8 mouse cellular contexts compared by ENCODE assay signal in the genomic region with DNA sequence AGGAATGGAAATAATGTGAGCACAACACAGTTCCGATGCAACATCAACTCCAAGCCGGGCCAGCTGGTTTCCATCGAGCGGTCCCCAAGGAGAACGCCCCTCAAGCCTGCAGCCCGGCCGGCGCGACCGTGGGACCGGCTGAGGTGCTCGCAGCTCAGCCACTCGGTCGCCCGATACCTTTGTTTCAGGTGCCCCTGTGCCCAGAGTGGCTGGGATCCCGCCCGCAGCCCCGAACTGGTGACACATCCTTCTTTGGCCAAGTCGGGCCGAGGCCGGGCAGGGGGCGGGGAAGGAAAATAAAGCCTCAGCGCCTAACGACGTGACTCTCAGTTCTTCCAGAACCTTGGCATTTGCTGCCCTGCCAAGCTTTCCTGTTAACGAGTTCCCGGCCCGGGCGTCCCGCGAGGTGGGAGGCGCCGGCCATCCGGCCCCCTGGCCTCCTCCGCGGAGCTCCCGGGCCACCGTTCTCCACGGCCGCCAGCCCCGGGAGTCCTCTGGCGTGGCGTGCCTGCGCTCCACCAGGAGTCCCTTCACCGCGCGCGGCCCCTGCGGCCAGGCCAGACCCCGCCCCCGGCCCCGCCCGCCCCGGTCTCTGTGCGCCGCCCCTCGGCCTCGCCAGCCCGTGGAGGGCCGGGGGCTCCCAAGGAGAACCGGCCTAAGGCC. TPM values are rescaled to one million over a fixed set of nuclear protein-coding genes. Genes with fewer than 3 reads are reported as not detected.
DNase-seq lines count a peak whose midpoint lies in the region; ATAC-seq and TF ChIP-seq lines count a peak whose summit lies in the region.

No protein-coding gene starts in this region.

- WGBS in hindbrain, embryonic 16.5 days = under 1% methylated on average over 43 of the region's 61 CpGs
- under 1% methylated on average over 58 of the region's 61 CpGs for WGBS in liver, embryonic 14.5 days (ENCODE audit: insufficient replicate concordance)

- no peak for TF ChIP-seq CTCF in MEL (IDR thresholded peaks at IDR 0.05 in 2 of 3, conservative IDR thresholded peaks at IDR 0.05 in 1 of 3; ENCODE audit: control insufficient read depth in 1 of 3, insufficient read depth in 1 of 3, low read depth in 2 of 3, low read length in 3 of 3, poor library complexity in 1 of 3, severe bottlenecking in 1 of 3)
- TF ChIP-seq CTCF in liver, embryonic 14.5 days (IDR thresholded peaks at IDR 0.05; ENCODE audit: low read depth) = no peak

- DNase-seq in 416B (ENCODE audit: low read depth) = peak; percentile 75
- peak; percentile 67 for DNase-seq in MEL (ENCODE audit: low read depth, low spot score)
- DNase-seq in cerebellum, postnatal 10 days = peak; percentile 88 to 90
- peak; percentile 36 to 39 for DNase-seq in frontal cortex, postnatal 25 days (ENCODE audit: low spot score in 2 of 2)
- peak in 1 of 3 experiments; percentile 32 for DNase-seq in liver, embryonic 14.5 days (ENCODE audit: low read depth in 3 of 3, low spot score in 3 of 3)
- peak; percentile 16 to 30 for DNase-seq in natural killer cell, adult 2 months (ENCODE audit: low spot score in 2 of 2)
- DNase-seq in urinary bladder, postnatal 36 days (ENCODE audit: low spot score in 2 of 2) = peak; percentile 73 to 80

- H3K4me2 ChIP-seq in hindbrain, embryonic 16.5 days (ENCODE audit: low read length) = peak overlapping the region; percentile 61
- H3K4me2 ChIP-seq in liver, embryonic 14.5 days (ENCODE audit: low read depth) = peak overlapping the region; percentile 96

- peaks cover 9 to 12% of the 10 kb centered on the region in 2 experiments; a peak in 2 of 4 replicates for H3K4me1 ChIP-seq in MEL (ENCODE audit: control insufficient read depth in 1 of 2, insufficient read depth in 2 of 2, low read length in 2 of 2)
- H3K4me1 ChIP-seq in hindbrain, embryonic 16.5 days (ENCODE audit: control insufficient read depth, insufficient read depth, low read depth, low read length) = peaks cover 16% of the 10 kb centered on the region
- H3K4me1 ChIP-seq in liver, embryonic 14.5 days (replicated peaks; ENCODE audit: control insufficient read depth in 2 of 2, insufficient read depth in 2 of 2, low read length in 1 of 2) = peaks cover 3 to 15% of the 10 kb centered on the region in 2 experiments; a peak in 3 of 4 replicates

- H3K79me2 ChIP-seq in MEL (ENCODE audit: control insufficient read depth, insufficient read depth, low read length, poor library complexity) = no peaks in the 10 kb centered on the region

- TF ChIP-seq EP300 in MEL (IDR thresholded peaks at IDR 0.05; ENCODE audit: low read depth in 1 of 2, low read length in 2 of 2) = no peak
- no peak for TF ChIP-seq EP300 in liver, embryonic 14.5 days (IDR thresholded peaks at IDR 0.05; ENCODE audit: low read depth)

- H3K27ac ChIP-seq in MEL (ENCODE audit: control insufficient read depth, low read depth, low read length) = no peak overlapping the region
- peak overlapping the region; percentile 96 for H3K27ac ChIP-seq in hindbrain, embryonic 16.5 days (ENCODE audit: low read depth, low read length)
- H3K27ac ChIP-seq in liver, embryonic 14.5 days = no peak overlapping the region

- peak; percentile 96 for ATAC-seq in hindbrain, embryonic 16.5 days
- ATAC-seq in liver, embryonic 14.5 days (ENCODE audit: insufficient read depth) = peak; percentile 95

- H3K27me3 ChIP-seq in MEL (ENCODE audit: control insufficient read depth in 1 of 2, insufficient read depth in 2 of 2, low read length in 2 of 2) = no peaks in the 10 kb centered on the region
- no peaks in the 10 kb centered on the region for H3K27me3 ChIP-seq in hindbrain, embryonic 16.5 days (replicated peaks; ENCODE audit: control insufficient read depth, insufficient read depth, low read length)
- no peaks in the 10 kb centered on the region; the same call in 1 of the 2 replicates for H3K27me3 ChIP-seq in liver, embryonic 14.5 days (ENCODE audit: control insufficient read depth, insufficient read depth, low read length)

- H3K9me3 ChIP-seq in MEL (replicated peaks; ENCODE audit: insufficient read depth, low read length) = no peaks in the 10 kb centered on the region
- no peaks in the 10 kb centered on the region for H3K9me3 ChIP-seq in hindbrain, embryonic 16.5 days (ENCODE audit: control insufficient read depth, low read length)
- no peaks in the 10 kb centered on the region for H3K9me3 ChIP-seq in liver, embryonic 14.5 days (ENCODE audit: control insufficient read depth, low read length)

- TF ChIP-seq POLR2A in MEL (IDR thresholded peaks at IDR 0.05; ENCODE audit: control insufficient read depth in 1 of 2, insufficient read depth in 1 of 2, low read depth in 1 of 2, low read length in 2 of 2, poor library complexity in 1 of 2) = 0 out of 4 replicates have a peak, but pooled peaks of 1 of the 2 experiments have one; percentile 27

- H3K4me3 ChIP-seq in MEL (ENCODE audit: control insufficient read depth in 1 of 2, insufficient read depth in 1 of 2, low read depth in 2 of 2, low read length in 2 of 2) = peak overlapping the region; percentile 67 to 97
- peak overlapping the region; percentile 54 for H3K4me3 ChIP-seq in hindbrain, embryonic 16.5 days (ENCODE audit: low read length)
- H3K4me3 ChIP-seq in liver, embryonic 14.5 days (ENCODE audit: insufficient read depth in 1 of 2, low read depth in 2 of 2, low read length in 2 of 2) = peak overlapping the region; percentile 75 to 89

- TF ChIP-seq RAD21 in MEL (IDR thresholded peaks at IDR 0.05; ENCODE audit: low read depth, low read length) = no peak

- peak overlapping the region; percentile 77 for H3K9ac ChIP-seq in MEL (ENCODE audit: control insufficient read depth, low read depth, low read length, poor library complexity, severe bottlenecking)
- H3K9ac ChIP-seq in hindbrain, embryonic 16.5 days (ENCODE audit: low read depth, low read length) = peak overlapping the region; percentile 83
- H3K9ac ChIP-seq in liver, embryonic 14.5 days (replicated peaks) = peak overlapping the region; percentile 75

- H3K36me3 ChIP-seq in MEL (ENCODE audit: control insufficient read depth in 1 of 2, insufficient read depth in 2 of 2, low read length in 2 of 2) = peaks cover 0 to 6% of the 10 kb centered on the region in 2 experiments; a peak in 2 of 4 replicates
- H3K36me3 ChIP-seq in hindbrain, embryonic 16.5 days (ENCODE audit: control insufficient read depth, insufficient read depth, low read length) = no peaks in the 10 kb centered on the region
- no peaks in the 10 kb centered on the region for H3K36me3 ChIP-seq in liver, embryonic 14.5 days (replicated peaks; ENCODE audit: control insufficient read depth, insufficient read depth, low read depth)

TF ChIP-seq in MEL, 35 proteins besides CTCF, POLR2A, EP300 and RAD21:
- TF ChIP-seq MYB (IDR thresholded peaks at IDR 0.05; ENCODE audit: low read depth, low read length) (no peak), ELF1 (IDR thresholded peaks at IDR 0.05; ENCODE audit: low read depth, low read length) (no peak), NELFE (IDR thresholded peaks at IDR 0.05; ENCODE audit: low read depth, low read length) (no peak), ETS1 (IDR thresholded peaks at IDR 0.05; ENCODE audit: low read depth, low read length) (no peak), MYC (IDR thresholded peaks at IDR 0.05; ENCODE audit: low read depth, low read length) (no peak), GABPA (IDR thresholded peaks at IDR 0.05; ENCODE audit: low read depth, low read length) (no peak), CHD2 (IDR thresholded peaks at IDR 0.05; ENCODE audit: low read length) (no peak), SMC3 (IDR thresholded peaks at IDR 0.05; ENCODE audit: low read depth, low read length) (no peak), MAFK (IDR thresholded peaks at IDR 0.05; ENCODE audit: borderline replicate concordance, low read depth, low read length) (no peak), MAZ (IDR thresholded peaks at IDR 0.05; ENCODE audit: low read depth, low read length) (no peak)

RNA-seq across cellular contexts. Expression of gene Ppp2r3a, which starts 0.5 kb away (rescaled TPM):
- 1.1 and 2.2 TPM in 2 replicates for total RNA-seq in MEL (2012; rRNA removed)
- polyA plus RNA-seq in MEL (2012; ENCODE audit: insufficient read depth in 1 of 2, insufficient read length in 2 of 2, low read depth in 1 of 2, low replicate concordance in 2 of 2, missing spikeins in 1 of 2) = 1 to 10 TPM in 1 of 2 experiments, not detected in 1; 3.0 TPM
- 18.4 and 22.8 TPM in 2 replicates for polyA plus RNA-seq in hindbrain, embryonic 16.5 days (2015; fragmentation: Nextera tagmentation; extraction: Ambion mirVana)
- 1.4 and 2.1 TPM in 2 replicates for polyA plus RNA-seq in liver, embryonic 14.5 days (2012; rRNA removed)
- polyA plus RNA-seq in liver, embryonic 14.5 days (2014; fragmentation: Nextera tagmentation; extraction: Ambion mirVana) = 2.1 and 2.2 TPM in 2 replicates
